Mouse (Mus musculus) heart, embryonic 15.5 days (tissue): ENCODE results near the gene Pole. TPM values are rescaled to one million over a fixed set of nuclear protein-coding genes. Genes with fewer than 3 reads are reported as not detected.

Source experiments
- ATAC-seq: fragments of 200-750 bp; cut with Nextera tagmentation; replicated peaks from 2 replicates; pipeline ENCODE4 v1.8.0; 2017; ENCODE audit warnings: low read depth, moderate TSS enrichment; ENCODE audit not compliant: insufficient number of reproducible peaks, insufficient read depth, low FRiP score
- H3K27ac ChIP-seq: fragments of 300-500 bp; sonication (generic); 2 replicates; pipeline ENCODE4 v1.5.1; 2015; ENCODE audit warnings: mild to moderate bottlenecking, inconsistent platforms
- H3K27me3 ChIP-seq: fragments of 300-500 bp; sonication (generic); 2 replicates; pipeline ENCODE4 v1.6.1; 2015; ENCODE audit warnings: inconsistent platforms
- H3K36me3 ChIP-seq: fragments of 300-500 bp; sonication (generic); 2 replicates; pipeline ENCODE4 v1.6.1; 2015; ENCODE audit warnings: mild to moderate bottlenecking, inconsistent platforms
- H3K4me1 ChIP-seq: fragments of 300-500 bp; sonication (generic); replicated peaks from 2 replicates; pipeline ENCODE4 v1.6.1; 2015; ENCODE audit warnings: inconsistent platforms
- H3K4me2 ChIP-seq: fragments of 300-500 bp; sonication (generic); 2 replicates; pipeline ENCODE4 v1.6.1; 2015; ENCODE audit warnings: inconsistent platforms, mild to moderate bottlenecking, moderate library complexity
- H3K4me3 ChIP-seq: fragments of 300-500 bp; sonication (generic); 2 replicates; pipeline ENCODE4 v1.5.1; 2015; ENCODE audit warnings: mild to moderate bottlenecking, inconsistent platforms
- H3K9ac ChIP-seq: fragments of 300-500 bp; sonication (generic); 2 replicates; pipeline ENCODE4 v1.6.1; 2015; ENCODE audit warnings: mild to moderate bottlenecking, inconsistent platforms
- H3K9me3 ChIP-seq: fragments of 300-500 bp; sonication (generic); replicated peaks from 2 replicates; pipeline ENCODE4 v1.6.1; 2016; ENCODE audit warnings: inconsistent platforms
- WGBS: fragments of 180-500 bp; shearing (Covaris S2); methylation state at CpG from one replicate; pipeline ENCODE4 v1.1.7; 2015; ENCODE audit warnings: mixed read lengths; 5-methylcytosine and 5-hydroxymethylcytosine counted together
- polyA plus RNA-seq: library from polyadenylated mRNA; unstranded; fragments of >200 nt; fragmentation: Nextera tagmentation; extraction: Ambion mirVana; gene quantifications from 2 replicates; pipeline ENCODE4 v1.2.1, GENCODE M21; 2015

The Pole gene
- polyA plus RNA-seq, 1 experiment from 2014 or later, result 13.0 TPM

DNA sequence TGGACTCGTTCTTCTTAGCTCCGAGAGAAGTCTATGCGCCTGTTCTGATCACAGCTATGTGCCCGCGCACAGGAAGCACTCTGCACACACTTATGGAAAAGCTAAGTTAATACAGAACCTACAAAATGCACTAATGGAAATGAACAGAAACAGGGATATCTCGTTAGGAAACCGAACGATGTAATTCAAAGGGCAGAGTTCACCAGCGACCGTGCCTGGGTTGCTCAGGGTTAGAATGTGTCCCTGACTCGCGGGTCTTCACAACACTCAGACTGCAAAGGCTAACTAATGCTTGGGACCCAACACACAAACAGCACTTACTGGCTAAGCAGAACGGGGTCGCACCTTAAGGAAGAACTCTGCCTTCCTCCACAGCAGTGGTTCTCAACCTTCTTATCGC is 950 bp upstream of the Pole start:
- H3K36me3 ChIP-seq, result peaks cover 6% of the 10 kb centered on the region; the same call in 1 of the 2 replicates
- ATAC-seq, result no peak
- no peak overlapping the region for H3K27ac ChIP-seq
- peaks cover 16% of the 10 kb centered on the region for H3K4me1 ChIP-seq
- H3K4me2 ChIP-seq, result peak overlapping the region; percentile 95
- H3K9ac ChIP-seq, result peak overlapping the region; percentile 61
- H3K9me3 ChIP-seq, result no peaks in the 10 kb centered on the region
- peak overlapping the region; percentile 75 for H3K4me3 ChIP-seq
- WGBS, result 2% methylated on average over 15 of the region's 15 CpGs
- no peaks in the 10 kb centered on the region for H3K27me3 ChIP-seq

DNA sequence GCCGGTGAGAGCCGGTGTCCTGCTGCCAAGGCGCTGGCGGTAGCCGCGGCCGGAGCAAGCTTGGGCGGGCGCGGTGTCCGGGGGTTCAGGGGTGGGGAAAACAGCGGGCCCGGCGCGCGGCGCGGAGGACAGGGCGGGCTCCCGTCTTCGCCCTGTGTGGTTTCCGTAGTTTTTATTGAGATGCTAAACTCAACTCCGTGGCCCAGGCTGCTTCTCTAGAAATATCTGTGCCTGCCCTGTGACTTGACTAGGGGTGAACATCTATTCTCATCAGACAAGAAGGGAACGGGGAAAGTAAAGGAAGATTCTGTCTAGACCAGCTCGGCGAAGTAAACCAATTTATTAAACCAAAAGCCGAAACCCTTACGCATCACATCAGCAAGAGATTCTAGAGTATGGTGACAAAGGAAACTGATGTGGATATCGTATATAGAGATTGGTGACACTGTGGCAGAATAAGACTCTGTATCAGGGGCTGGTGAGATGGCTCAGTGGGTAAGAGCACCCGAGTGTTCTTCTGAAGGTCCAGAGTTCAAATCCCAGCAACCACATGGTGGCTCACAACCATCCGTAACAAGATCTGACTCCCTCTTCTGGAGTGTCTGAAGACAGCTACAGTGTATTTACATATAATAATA is 459 bp downstream of the Pole start:
- WGBS, result 2% methylated on average over 28 of the region's 31 CpGs

DNA sequence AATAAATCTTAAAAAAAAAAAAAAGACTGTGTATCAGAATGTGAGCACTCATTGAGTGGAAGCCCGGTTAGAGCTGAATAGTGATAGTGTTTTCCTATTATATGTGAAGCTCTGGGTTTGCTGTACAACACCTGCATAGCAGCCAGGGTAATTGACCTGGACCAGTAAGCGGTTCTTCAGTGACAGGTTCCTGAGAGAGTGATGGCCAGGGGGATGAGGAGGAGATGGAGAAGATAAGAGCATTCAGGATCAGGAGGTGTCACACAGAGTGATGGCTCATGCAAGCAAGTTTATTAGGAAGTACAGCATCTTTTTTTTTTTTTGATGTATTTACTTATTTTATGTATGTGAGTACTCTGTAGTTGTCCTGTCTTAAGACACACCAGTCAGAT is 974 bp downstream of the Pole start:
- Histone ChIP-seq H3K36me3 (peaks cover 14% of the 10 kb centered on the region), H3K4me3 (peak overlapping the region; percentile 75), H3K9ac (no peak overlapping the region; the same call in 1 of the 2 replicates), H3K4me1 (peaks cover 16% of the 10 kb centered on the region), H3K27me3 (no peaks in the 10 kb centered on the region), H3K27ac (no peak overlapping the region), H3K9me3 (no peaks in the 10 kb centered on the region), H3K4me2 (peak overlapping the region; percentile 95)
- no peak for ATAC-seq
- 66% methylated on average over 2 of the region's 2 CpGs for WGBS

More for the DNA sequence above, 459 bp downstream of the Pole start:
- H3K4me1 ChIP-seq, result peaks cover 16% of the 10 kb centered on the region
- no peaks in the 10 kb centered on the region for H3K27me3 ChIP-seq
- H3K27ac ChIP-seq, result peak overlapping the region; percentile 50; the same call in 1 of the 2 replicates
- peak overlapping the region; percentile 75 for H3K9ac ChIP-seq
- no peaks in the 10 kb centered on the region for H3K9me3 ChIP-seq
- peaks cover 14% of the 10 kb centered on the region for H3K36me3 ChIP-seq
- H3K4me3 ChIP-seq, result peak overlapping the region; percentile 75
- peak overlapping the region; percentile 95 for H3K4me2 ChIP-seq
- no peak; the same call in 1 of the 2 replicates for ATAC-seq

DNA sequence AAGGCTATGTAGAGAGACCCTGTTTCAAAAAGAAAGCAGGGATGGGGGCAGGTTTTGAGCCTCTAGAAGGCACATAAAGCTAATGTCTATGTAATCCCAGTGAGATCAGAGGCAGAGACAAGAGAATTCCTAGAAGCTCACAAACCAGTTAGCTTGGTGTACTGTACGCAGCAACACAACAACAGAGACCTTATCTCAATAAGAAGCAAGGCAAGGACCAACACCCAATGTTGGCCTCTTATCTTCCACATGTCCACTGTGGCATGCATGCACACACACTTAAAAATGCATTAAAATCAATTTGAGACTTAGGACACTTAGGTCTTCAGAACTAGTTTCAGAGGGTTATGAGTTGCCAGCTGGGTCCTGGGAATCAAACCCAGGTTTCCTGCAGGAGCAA is 5.5 kb downstream of the Pole start:
- Histone ChIP-seq H3K27me3 (no peaks in the 10 kb centered on the region), H3K27ac (no peak overlapping the region), H3K9me3 (no peaks in the 10 kb centered on the region), H3K4me3 (no peak overlapping the region), H3K9ac (no peak overlapping the region), H3K4me1 (peaks cover 4% of the 10 kb centered on the region; the same call in 1 of the 2 replicates), H3K4me2 (no peak overlapping the region), H3K36me3 (peaks cover 25% of the 10 kb centered on the region)
- WGBS, result 89% methylated on average over 1 of the region's 1 CpGs
- no peak for ATAC-seq

DNA sequence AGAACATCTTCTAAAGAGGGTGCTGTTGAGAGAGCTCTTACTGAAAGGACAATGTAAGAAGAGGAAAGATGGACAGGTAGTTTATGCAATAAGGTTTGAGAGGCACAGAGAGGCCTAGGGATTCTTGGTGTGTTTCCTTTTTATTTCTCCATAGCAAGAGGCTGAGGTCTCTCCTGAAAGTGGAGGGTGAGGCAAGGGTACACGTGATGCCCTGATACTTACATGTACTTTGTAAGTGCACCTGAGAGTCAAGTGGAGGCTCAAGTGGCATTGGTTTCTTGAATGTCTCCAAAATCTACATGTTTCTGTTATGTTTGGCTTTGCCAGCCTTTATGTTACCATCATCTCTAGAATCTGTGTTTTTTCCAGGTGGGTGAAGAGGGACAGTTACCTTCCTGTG is 10.5 kb downstream of the Pole start:
- 81% methylated on average over 1 of the region's 1 CpGs for WGBS
- Histone ChIP-seq H3K4me3 (no peak overlapping the region), H3K9ac (no peak overlapping the region), H3K27ac (no peak overlapping the region), H3K36me3 (peaks cover 21% of the 10 kb centered on the region), H3K4me2 (no peak overlapping the region), H3K4me1 (no peaks in the 10 kb centered on the region), H3K9me3 (no peaks in the 10 kb centered on the region), H3K27me3 (no peaks in the 10 kb centered on the region)
- ATAC-seq, result no peak

DNA sequence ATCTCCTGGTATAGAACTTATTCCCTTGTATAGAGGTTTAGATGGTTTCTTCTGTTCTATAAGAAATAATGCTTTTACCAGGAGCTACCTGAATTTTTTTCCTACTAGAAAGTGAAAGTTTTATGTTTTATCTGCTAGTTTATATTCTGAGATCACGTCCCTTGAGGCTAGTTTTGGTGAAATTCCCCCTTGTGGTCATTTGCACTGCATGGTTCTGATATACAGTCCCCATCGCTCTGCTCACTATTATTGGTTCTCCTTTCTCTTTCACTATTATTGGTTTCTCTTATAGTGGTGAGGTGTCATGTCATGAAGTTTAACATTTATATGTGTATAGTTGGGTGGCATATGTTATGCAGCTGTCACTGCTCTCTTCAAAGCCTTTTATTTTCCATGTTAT is 14.5 kb downstream of the Pole start:
- Histone ChIP-seq H3K27ac (no peak overlapping the region), H3K4me2 (no peak overlapping the region), H3K9me3 (no peaks in the 10 kb centered on the region), H3K36me3 (peaks cover 35% of the 10 kb centered on the region), H3K9ac (no peak overlapping the region), H3K27me3 (no peaks in the 10 kb centered on the region), H3K4me1 (no peaks in the 10 kb centered on the region), H3K4me3 (no peak overlapping the region)
- 90% methylated on average over 2 of the region's 2 CpGs for WGBS
- no peak for ATAC-seq

DNA sequence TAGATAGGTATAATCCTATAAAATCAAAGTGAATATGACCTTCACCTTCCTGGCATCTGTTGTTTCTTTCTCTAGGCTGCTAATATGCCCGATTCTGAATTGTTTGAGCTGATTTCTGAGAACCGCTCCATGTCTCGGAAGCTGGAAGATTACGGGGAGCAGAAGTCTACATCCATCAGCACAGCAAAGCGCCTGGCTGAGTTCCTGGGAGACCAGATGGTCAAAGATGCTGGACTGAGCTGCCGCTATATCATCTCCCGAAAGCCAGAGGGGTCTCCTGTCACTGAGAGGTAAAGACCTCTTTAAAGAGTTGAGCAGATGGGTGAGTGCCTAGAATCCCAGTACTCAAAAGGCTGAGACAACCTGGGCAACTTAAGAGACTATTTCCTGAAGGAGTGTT is 22.8 kb downstream of the Pole start:
- no peaks in the 10 kb centered on the region for H3K9me3 ChIP-seq
- no peak overlapping the region for H3K4me3 ChIP-seq
- 96% methylated on average over 7 of the region's 7 CpGs for WGBS
- no peak overlapping the region for H3K4me2 ChIP-seq
- H3K27me3 ChIP-seq, result no peaks in the 10 kb centered on the region
- no peak for ATAC-seq
- peaks cover 61% of the 10 kb centered on the region for H3K36me3 ChIP-seq
- no peak overlapping the region for H3K27ac ChIP-seq
- H3K4me1 ChIP-seq, result no peaks in the 10 kb centered on the region
- no peak overlapping the region for H3K9ac ChIP-seq

DNA sequence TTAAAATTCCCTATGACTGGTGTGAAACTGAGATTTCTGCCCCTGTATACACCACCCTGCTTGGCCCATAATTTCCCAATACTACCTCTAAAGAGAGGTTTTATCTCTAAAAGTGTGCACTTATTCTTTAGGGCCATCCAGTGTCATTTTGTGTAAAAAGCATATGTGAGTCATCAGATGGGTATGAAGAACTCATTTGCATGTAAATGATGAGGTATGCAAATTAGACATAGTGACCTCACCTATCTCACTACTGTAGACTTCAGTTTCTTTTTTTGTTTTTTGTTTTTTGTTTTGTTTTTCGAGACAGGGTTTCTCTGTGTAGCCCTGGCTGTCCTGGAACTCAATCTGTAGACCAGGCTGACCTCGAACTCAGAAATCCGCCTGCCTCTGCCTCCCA is 27.0 kb downstream of the Pole start:
- 87% methylated on average over 3 of the region's 3 CpGs for WGBS
- H3K27me3 ChIP-seq, result no peaks in the 10 kb centered on the region

DNA sequence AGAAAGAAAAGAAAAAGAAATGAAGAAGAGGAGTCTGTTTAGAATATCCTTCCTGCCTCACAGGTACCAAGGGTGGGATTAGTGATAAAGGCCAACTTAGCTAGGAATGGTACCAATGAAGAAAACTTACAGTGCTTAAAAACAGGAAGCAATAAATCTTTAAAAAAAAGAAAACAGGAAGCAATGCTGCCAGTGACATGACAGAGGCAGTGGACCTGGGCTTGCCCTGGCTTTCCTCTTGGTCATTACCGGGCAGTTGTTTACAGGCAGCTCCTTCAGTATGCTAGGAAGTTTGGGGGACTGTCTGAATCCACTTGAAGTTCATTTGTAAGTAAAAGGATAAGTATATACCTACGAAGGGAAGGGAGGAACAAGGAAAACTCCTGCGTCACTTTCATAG is 44.4 kb downstream of the Pole start:
- Histone ChIP-seq H3K36me3 (peaks cover 65% of the 10 kb centered on the region), H3K4me1 (no peaks in the 10 kb centered on the region), H3K27me3 (no peaks in the 10 kb centered on the region), H3K4me2 (no peak overlapping the region), H3K9ac (no peak overlapping the region), H3K9me3 (no peaks in the 10 kb centered on the region), H3K4me3 (no peak overlapping the region), H3K27ac (no peak overlapping the region)
- no peak for ATAC-seq
- 83% methylated on average over 3 of the region's 3 CpGs for WGBS

More for the DNA sequence above, 27.0 kb downstream of the Pole start:
- no peaks in the 10 kb centered on the region for H3K9me3 ChIP-seq
- no peak for ATAC-seq
- H3K36me3 ChIP-seq, result peaks cover 43% of the 10 kb centered on the region
- H3K4me2 ChIP-seq, result no peak overlapping the region
- no peak overlapping the region for H3K27ac ChIP-seq
- no peak overlapping the region for H3K4me3 ChIP-seq
- H3K4me1 ChIP-seq, result no peaks in the 10 kb centered on the region
- H3K9ac ChIP-seq, result no peak overlapping the region

DNA sequence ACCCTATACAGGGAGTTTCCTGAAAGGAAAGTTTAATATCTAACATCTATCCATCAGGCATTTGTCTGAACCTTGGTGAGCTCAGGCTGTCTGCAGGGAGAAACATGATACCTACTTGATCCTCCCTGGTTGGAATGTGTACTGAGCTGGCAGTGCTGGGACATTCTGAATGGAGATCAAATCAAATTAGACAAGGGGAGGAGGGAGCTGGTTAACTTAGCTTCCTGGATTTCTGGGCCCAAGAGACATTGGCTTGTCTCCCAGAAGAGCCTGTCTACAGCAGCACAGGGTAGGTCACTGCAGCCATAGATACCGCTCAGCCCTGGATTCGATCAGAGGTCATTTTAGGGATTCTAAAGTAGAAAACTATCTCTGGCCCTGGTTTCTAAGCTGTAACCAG is 52.7 kb downstream of the Pole start:
- H3K9me3 ChIP-seq, result no peaks in the 10 kb centered on the region
- H3K36me3 ChIP-seq, result peaks cover 26% of the 10 kb centered on the region
- H3K4me3 ChIP-seq, result no peak overlapping the region
- no peak for ATAC-seq
- H3K27me3 ChIP-seq, result peaks cover 30% of the 10 kb centered on the region
- WGBS, result 65% methylated on average over 2 of the region's 2 CpGs
- H3K9ac ChIP-seq, result no peak overlapping the region
- H3K4me2 ChIP-seq, result no peak overlapping the region
- no peak overlapping the region for H3K27ac ChIP-seq
- peaks cover 16% of the 10 kb centered on the region for H3K4me1 ChIP-seq

DNA sequence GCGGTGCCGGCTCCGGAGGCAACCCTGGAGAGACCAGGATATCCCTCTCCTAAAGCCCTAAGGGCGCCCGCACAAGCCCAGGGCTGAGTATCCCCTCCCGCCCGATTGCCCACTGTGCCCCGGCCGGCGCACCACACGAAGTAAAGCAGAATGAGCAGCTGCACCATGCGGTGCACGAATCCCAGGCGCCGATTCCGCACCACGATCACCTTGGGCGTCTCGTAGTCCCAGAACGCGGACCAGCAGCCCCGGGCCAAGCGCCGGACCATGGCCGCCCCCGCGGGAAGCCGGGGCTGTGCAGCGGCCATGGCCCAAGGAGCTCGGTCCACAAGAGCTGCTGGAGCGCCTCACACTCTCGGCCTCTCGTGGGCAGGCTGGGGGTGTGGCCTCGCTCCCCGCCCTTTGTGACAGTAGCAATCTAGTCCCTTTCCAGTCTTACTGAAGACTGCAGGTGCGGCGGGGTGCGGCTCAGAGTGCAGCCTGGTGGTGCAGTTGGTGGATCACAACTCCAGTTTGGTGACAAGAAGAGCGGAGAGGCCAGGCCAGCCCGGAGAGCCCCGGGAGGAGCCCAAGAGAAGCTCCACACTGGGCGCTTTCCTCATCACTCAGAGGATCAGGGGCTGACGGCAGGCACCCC is 56.7 kb downstream of the Pole start, which contains the start of gene P2rx2:
TSS of gene P2rx2 (minus strand) at position 565 of the 637 bp plus-strand sequence.
- peaks cover 16% of the 10 kb centered on the region for H3K4me1 ChIP-seq
- no peaks in the 10 kb centered on the region for H3K36me3 ChIP-seq
- peak; percentile 50; the same call in 1 of the 2 replicates for ATAC-seq
- H3K27me3 ChIP-seq, result peaks cover 51% of the 10 kb centered on the region
- H3K4me3 ChIP-seq, result peak within 1 kb of the TSS; percentile 51
- 2% methylated on average over 43 of the region's 43 CpGs for WGBS
- H3K4me2 ChIP-seq, result peak within 1 kb of the TSS; percentile 91
- H3K27ac ChIP-seq, result no peak within 1 kb of the TSS
- no peaks in the 10 kb centered on the region for H3K9me3 ChIP-seq
- peak within 1 kb of the TSS; percentile 51 for H3K9ac ChIP-seq

DNA sequence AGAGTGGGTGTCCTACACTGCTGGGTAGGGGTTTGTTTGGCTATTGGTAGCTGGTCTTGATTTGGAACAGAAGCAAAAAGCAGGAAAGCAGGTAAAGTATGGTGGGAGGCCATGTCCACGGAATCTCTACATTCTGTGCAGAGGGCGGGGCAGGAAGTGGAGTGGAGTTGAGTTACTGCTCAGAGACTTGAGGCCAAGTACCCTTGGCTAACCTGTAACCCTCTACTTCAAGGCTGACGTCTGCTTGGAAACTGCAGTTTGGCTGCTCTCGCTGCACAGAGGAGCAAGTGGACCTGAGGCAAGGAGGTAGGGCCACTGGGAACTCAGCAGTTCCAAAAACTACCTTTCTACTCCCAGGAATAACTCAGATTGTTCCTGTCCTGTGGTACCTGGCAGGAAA is 58.4 kb downstream of the Pole start, which contains the start of gene Lrcol1:
TSS of gene Lrcol1 (plus strand) at position 207 of the 400 bp plus-strand sequence.
- peaks cover 51% of the 10 kb centered on the region for H3K27me3 ChIP-seq
- no peaks in the 10 kb centered on the region for H3K9me3 ChIP-seq
- H3K9ac ChIP-seq, result no peak within 1 kb of the TSS
- H3K4me3 ChIP-seq, result no peak within 1 kb of the TSS
- peaks cover 12% of the 10 kb centered on the region for H3K4me1 ChIP-seq
- WGBS, result 66% methylated on average over 4 of the region's 4 CpGs
- no peak within 1 kb of the TSS for H3K27ac ChIP-seq
- ATAC-seq, result no peak
- H3K4me2 ChIP-seq, result no peak within 1 kb of the TSS
- H3K36me3 ChIP-seq, result no peaks in the 10 kb centered on the region
